Mouse (Mus musculus): ENCODE data around the gene Srsf12.

DNA sequence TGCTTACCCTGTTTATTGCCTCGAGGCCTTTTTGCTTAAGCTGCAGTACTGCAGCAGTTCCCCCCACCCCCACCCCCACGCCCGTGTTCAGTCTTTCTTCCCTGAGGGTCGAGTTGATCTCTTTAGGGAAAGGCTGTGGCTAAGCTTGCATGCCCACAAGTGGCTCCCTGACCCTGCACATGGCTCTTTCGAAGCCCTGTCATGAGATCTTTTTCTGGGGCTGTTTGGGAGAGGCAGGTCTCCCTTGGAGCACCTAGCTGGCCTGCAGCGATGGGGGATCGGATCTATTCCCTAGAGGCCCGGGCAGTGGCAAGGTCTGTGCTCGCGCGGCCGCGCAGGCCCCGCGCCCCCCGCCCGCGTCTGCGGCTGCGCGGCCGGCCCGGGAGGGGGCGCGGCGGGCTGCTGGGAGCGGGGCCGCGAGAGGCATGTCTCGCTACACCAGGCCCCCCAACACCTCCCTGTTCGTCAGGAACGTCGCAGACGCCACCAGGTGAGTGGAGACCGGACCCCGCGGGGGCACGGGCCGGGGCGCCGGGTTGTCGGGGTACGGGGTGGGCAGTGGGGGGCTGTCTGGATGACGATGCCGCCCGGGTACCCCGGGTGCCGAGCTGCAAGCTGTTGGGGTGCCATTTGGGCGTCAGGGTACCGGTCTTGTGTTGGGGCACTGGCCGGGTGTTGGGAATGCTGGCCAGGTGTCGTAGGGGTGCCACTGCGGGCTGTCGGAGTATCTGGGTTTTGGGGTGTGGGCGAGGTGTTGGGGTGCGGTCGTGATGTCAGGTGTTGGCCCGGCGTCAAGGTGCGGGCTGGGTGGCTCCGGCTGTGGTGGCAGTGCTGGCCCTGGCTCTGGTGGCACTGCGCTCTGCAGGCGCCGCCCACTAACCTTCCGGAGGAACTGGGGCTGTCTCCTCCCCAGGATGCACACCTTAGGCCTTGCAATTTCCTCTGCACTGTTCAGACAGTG lies at the start of gene Srsf12:
- TF ChIP-seq CTCF (IDR thresholded peaks at IDR 0.05; ENCODE audit: low read depth, low read length) = no peak
- no peak for TF ChIP-seq POLR2A (IDR thresholded peaks at IDR 0.05; ENCODE audit: borderline replicate concordance, low read depth, low read length)
